8 mouse cellular contexts compared by ENCODE assay signal in genomic region chr15:103061131-103061825, GRCm38 (mm10). TPM values are rescaled to one million over a fixed set of nuclear protein-coding genes. Genes with fewer than 3 reads are reported as not detected.
A peak's percentile ranks its signal among the peaks of the same experiment; 100 is the strongest.
DNase-seq lines count a peak whose midpoint lies in the region; ATAC-seq and TF ChIP-seq lines count a peak whose summit lies in the region.

No protein-coding gene starts in this region.

- DNase-seq in midbrain, embryonic 10.5 days (ENCODE audit: low spot score): peak; percentile 45
- no peak for DNase-seq in embryonic facial prominence, embryonic 14.5 days (ENCODE audit: low spot score)
- DNase-seq in kidney, postnatal 0 days (ENCODE audit: low spot score): peak; percentile 93
- DNase-seq in skeletal muscle tissue, adult 2 months (ENCODE audit: low read depth, low spot score): peak; percentile 21
- DNase-seq in natural killer cell, adult 2 months (ENCODE audit: low spot score in 2 of 2): no peak
- DNase-seq in cerebellum, adult 11 months: no peak

- ATAC-seq in midbrain, embryonic 15.5 days (replicated peaks): no peak
- no peak for ATAC-seq in embryonic facial prominence, embryonic 14.5 days (ENCODE audit: low read depth)
- ATAC-seq in kidney, postnatal 0 days (replicated peaks; ENCODE audit: low FRiP score, low read depth): peak; percentile 37
- no peak for ATAC-seq in inflammation-experienced regulatory T-cells, adult 6 months

- H3K4me3 ChIP-seq in midbrain, embryonic 10.5 days: no peak overlapping the region
- H3K4me3 ChIP-seq in midbrain, embryonic 15.5 days: no peak overlapping the region
- peak overlapping the region; percentile 10; the same call in 1 of the 2 replicates for H3K4me3 ChIP-seq in embryonic facial prominence, embryonic 14.5 days (ENCODE audit: low read depth, low read length)
- H3K4me3 ChIP-seq in kidney, postnatal 0 days (replicated peaks; ENCODE audit: low read depth, low read length): peak overlapping the region; percentile 37

- no peaks in the 10 kb centered on the region for H3K9me3 ChIP-seq in midbrain, embryonic 10.5 days (replicated peaks)
- no peaks in the 10 kb centered on the region for H3K9me3 ChIP-seq in midbrain, embryonic 15.5 days
- no peaks in the 10 kb centered on the region for H3K9me3 ChIP-seq in embryonic facial prominence, embryonic 14.5 days (ENCODE audit: control insufficient read depth, low read length)
- H3K9me3 ChIP-seq in kidney, postnatal 0 days (replicated peaks; ENCODE audit: low read length): no peaks in the 10 kb centered on the region

- TF ChIP-seq CTCF in kidney, postnatal 0 days (IDR thresholded peaks at IDR 0.05; ENCODE audit: low read depth): no peak

- no peak overlapping the region for H3K9ac ChIP-seq in midbrain, embryonic 15.5 days
- H3K9ac ChIP-seq in embryonic facial prominence, embryonic 14.5 days (ENCODE audit: low read depth, low read length): no peak overlapping the region
- peak overlapping the region; percentile 69; the same call in 1 of the 2 replicates for H3K9ac ChIP-seq in kidney, postnatal 0 days (ENCODE audit: low read depth, low read length)

- peaks cover 100% of the 10 kb centered on the region for H3K27me3 ChIP-seq in midbrain, embryonic 10.5 days (ENCODE audit: low read depth, poor library complexity, severe bottlenecking)
- H3K27me3 ChIP-seq in midbrain, embryonic 15.5 days (replicated peaks): peaks cover 93% of the 10 kb centered on the region
- H3K27me3 ChIP-seq in embryonic facial prominence, embryonic 14.5 days (replicated peaks; ENCODE audit: control insufficient read depth, insufficient read depth, low read length): peaks cover 95% of the 10 kb centered on the region
- no peaks in the 10 kb centered on the region for H3K27me3 ChIP-seq in kidney, postnatal 0 days (ENCODE audit: insufficient read depth, low read length)

- peaks cover 7% of the 10 kb centered on the region for H3K4me1 ChIP-seq in midbrain, embryonic 10.5 days
- no peaks in the 10 kb centered on the region for H3K4me1 ChIP-seq in midbrain, embryonic 15.5 days
- no peaks in the 10 kb centered on the region for H3K4me1 ChIP-seq in embryonic facial prominence, embryonic 14.5 days (ENCODE audit: control insufficient read depth, insufficient read depth, low read length)
- H3K4me1 ChIP-seq in kidney, postnatal 0 days (replicated peaks; ENCODE audit: insufficient read depth, low read length): peaks cover 39% of the 10 kb centered on the region

- no peak overlapping the region for H3K27ac ChIP-seq in midbrain, embryonic 10.5 days (replicated peaks)
- H3K27ac ChIP-seq in midbrain, embryonic 15.5 days: no peak overlapping the region
- no peak overlapping the region for H3K27ac ChIP-seq in embryonic facial prominence, embryonic 14.5 days (replicated peaks; ENCODE audit: low read depth, low read length)
- peak overlapping the region; percentile 98 for H3K27ac ChIP-seq in kidney, postnatal 0 days

- under 1% methylated on average over 30 of the region's 30 CpGs for WGBS in midbrain, embryonic 10.5 days
- 2% methylated on average over 30 of the region's 30 CpGs for WGBS in midbrain, embryonic 15.5 days
- 2% methylated on average over 28 of the region's 30 CpGs for WGBS in embryonic facial prominence, embryonic 14.5 days
- WGBS in kidney, postnatal 0 days: 2% methylated on average over 30 of the region's 30 CpGs

- H3K36me3 ChIP-seq in midbrain, embryonic 10.5 days: no peaks in the 10 kb centered on the region
- H3K36me3 ChIP-seq in midbrain, embryonic 15.5 days (replicated peaks): no peaks in the 10 kb centered on the region
- H3K36me3 ChIP-seq in embryonic facial prominence, embryonic 14.5 days (ENCODE audit: control insufficient read depth, insufficient read depth, low read length): no peaks in the 10 kb centered on the region
- no peaks in the 10 kb centered on the region for H3K36me3 ChIP-seq in kidney, postnatal 0 days (ENCODE audit: insufficient read depth, low read length)

- no peak overlapping the region for H3K4me2 ChIP-seq in midbrain, embryonic 15.5 days
- peak overlapping the region; percentile 5; the same call in 1 of the 2 replicates for H3K4me2 ChIP-seq in embryonic facial prominence, embryonic 14.5 days (ENCODE audit: low read depth, low read length)
- H3K4me2 ChIP-seq in kidney, postnatal 0 days (ENCODE audit: low read length): peak overlapping the region; percentile 75

RNA-seq across cellular contexts. Expression of gene Hoxc4, which starts 42.5 kb away (rescaled TPM):
- polyA plus RNA-seq in midbrain, embryonic 10.5 days (2016; fragmentation: Nextera tagmentation; extraction: Ambion mirVana): not detected in 2 replicates
- polyA plus RNA-seq in midbrain, embryonic 15.5 days (2015; fragmentation: Nextera tagmentation; extraction: Ambion mirVana): 0.08 TPM in 1 of 2 replicates, not detected in the other
- 2.5 and 4.0 TPM in 2 replicates for polyA plus RNA-seq in embryonic facial prominence, embryonic 14.5 days (2014; fragmentation: Nextera tagmentation; extraction: Ambion mirVana)
- polyA plus RNA-seq in kidney, postnatal 0 days (2015; fragmentation: Nextera tagmentation; extraction: Ambion mirVana): 5.9 and 7.0 TPM in 2 replicates
- not detected for polyA plus RNA-seq in inflammation-experienced regulatory T-cells, adult 6 months (2017; shearing (Covaris generic))

Comparison
In these comparisons a context has a peak if more than half of its experiments do, and no peak if none do; other contexts are left out.
1. DNase-seq: peak in midbrain, embryonic 10.5 days (single experiment), kidney, postnatal 0 days (single experiment) and skeletal muscle tissue, adult 2 months (single experiment); none in embryonic facial prominence, embryonic 14.5 days (single experiment), natural killer cell, adult 2 months (0 of 2) and cerebellum, adult 11 months (single experiment).
2. H3K4me3 ChIP-seq: peak in embryonic facial prominence, embryonic 14.5 days (single experiment) and kidney, postnatal 0 days (single experiment); none in midbrain, embryonic 10.5 days (single experiment) and midbrain, embryonic 15.5 days (single experiment).